Mouse (Mus musculus): ENCODE measurements around the gene Ermard. TPM values are rescaled to one million over a fixed set of nuclear protein-coding genes. Genes with fewer than 3 reads are reported as not detected.

Gene Ermard
- polyA plus RNA-seq, 1 experiment from 2014 or later: 61.2 TPM

GRCm38 (mm10) chr17:15088166-15088565 is 47.2 kb downstream of the Ermard start:
- H3K9me3 ChIP-seq (replicated peaks): no peaks in the 10 kb centered on the region
- ATAC-seq (ENCODE audit: insufficient number of reproducible peaks, low FRiP score): no peak

DNA sequence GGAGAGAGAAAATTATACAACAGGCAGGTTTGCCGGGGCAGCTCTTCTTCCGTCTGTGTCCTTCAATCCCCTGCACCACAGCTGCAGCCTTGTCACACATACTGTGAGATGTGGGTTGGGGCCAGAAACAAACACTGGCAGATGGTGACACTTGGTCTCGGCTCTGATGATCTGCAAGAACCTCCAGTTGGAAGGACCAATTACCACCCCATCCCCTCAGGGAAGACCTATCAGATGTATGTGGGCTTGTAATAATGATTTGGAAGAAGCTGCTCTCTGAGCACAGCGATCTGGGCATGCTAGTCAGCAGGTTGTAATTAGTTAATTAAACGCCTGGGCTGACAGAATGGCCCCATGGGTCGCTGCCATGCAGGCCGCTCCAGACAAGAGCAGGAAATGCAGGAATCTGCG is 47.6 kb downstream of the Ermard start:
- no peak for ATAC-seq (ENCODE audit: insufficient number of reproducible peaks, low FRiP score)
- Histone ChIP-seq H3K4me3 (no peak overlapping the region), H3K4me1 (replicated peaks) (peaks cover 20% of the 10 kb centered on the region), H3K36me3 (no peaks in the 10 kb centered on the region), H3K9ac (no peak overlapping the region), H3K9me3 (replicated peaks) (no peaks in the 10 kb centered on the region), H3K27ac (ENCODE audit: poor library complexity, severe bottlenecking) (no peak overlapping the region), H3K4me2 (no peak overlapping the region), H3K27me3 (replicated peaks) (peaks cover 11% of the 10 kb centered on the region; the same call in 1 of the 2 replicates)
- WGBS: 33% methylated on average over 8 of the region's 8 CpGs

More at GRCm38 (mm10) chr17:15088166-15088565, 47.2 kb downstream of the Ermard start:
- no peak overlapping the region for H3K9ac ChIP-seq
- H3K27ac ChIP-seq (ENCODE audit: poor library complexity, severe bottlenecking): no peak overlapping the region
- H3K4me1 ChIP-seq (replicated peaks): peaks cover 20% of the 10 kb centered on the region
- H3K27me3 ChIP-seq (replicated peaks): peaks cover 11% of the 10 kb centered on the region; the same call in 1 of the 2 replicates
- H3K4me3 ChIP-seq: no peak overlapping the region
- H3K4me2 ChIP-seq: no peak overlapping the region
- H3K36me3 ChIP-seq: no peaks in the 10 kb centered on the region
- WGBS: 37% methylated on average over 2 of the region's 2 CpGs

DNA sequence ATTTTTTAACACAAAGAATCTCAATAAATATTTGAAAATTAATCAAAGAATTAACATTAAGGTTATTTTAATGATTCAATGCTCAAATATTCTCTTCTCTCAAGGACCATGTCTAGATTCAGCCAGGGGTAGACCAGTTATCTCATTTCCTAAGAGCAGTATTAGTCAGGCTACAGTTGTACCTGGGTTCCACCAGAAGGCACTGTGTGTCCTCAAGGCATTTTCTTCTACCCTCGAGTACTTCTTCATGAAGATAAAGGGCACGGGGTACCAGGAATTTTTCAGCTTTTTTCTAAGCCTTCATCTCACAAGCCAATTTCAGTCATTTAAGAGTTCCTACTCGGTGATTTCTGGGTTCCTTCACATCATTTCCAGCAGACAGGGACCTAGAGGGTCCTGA is 50.7 kb downstream of the Ermard start:
- Histone ChIP-seq H3K36me3 (no peaks in the 10 kb centered on the region), H3K4me1 (replicated peaks) (0 out of 2 replicates have a peak, but pooled peaks cover 7% of the 10 kb centered on the region), H3K9ac (no peak overlapping the region), H3K9me3 (replicated peaks) (no peaks in the 10 kb centered on the region), H3K4me3 (no peak overlapping the region), H3K27ac (ENCODE audit: poor library complexity, severe bottlenecking) (no peak overlapping the region), H3K4me2 (no peak overlapping the region), H3K27me3 (replicated peaks) (peaks cover 7% of the 10 kb centered on the region; the same call in 1 of the 2 replicates)
- no peak for ATAC-seq (ENCODE audit: insufficient number of reproducible peaks, low FRiP score)
- WGBS: 70% methylated on average over 3 of the region's 3 CpGs

DNA sequence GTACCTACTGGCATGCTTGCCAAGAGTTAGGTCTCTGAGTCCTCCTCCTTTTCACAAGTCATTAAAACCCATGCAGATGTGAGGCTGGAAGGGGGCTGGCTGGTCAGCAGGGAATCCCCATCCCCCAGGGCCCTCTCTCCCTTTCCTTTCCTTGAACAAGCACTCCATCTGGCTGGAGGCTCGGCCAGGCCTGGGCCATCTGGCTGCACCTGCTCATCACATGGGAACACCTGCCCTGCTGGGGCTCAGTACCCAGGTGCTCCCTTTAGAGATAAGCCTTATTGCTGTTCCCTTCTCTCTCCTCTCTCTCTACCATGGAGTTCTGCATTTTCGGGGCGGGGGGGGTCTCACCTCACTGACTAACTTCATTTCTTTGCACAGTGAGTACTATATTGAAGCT is 52.5 kb downstream of the Ermard start:
- no peak for ATAC-seq (ENCODE audit: insufficient number of reproducible peaks, low FRiP score)

DNA sequence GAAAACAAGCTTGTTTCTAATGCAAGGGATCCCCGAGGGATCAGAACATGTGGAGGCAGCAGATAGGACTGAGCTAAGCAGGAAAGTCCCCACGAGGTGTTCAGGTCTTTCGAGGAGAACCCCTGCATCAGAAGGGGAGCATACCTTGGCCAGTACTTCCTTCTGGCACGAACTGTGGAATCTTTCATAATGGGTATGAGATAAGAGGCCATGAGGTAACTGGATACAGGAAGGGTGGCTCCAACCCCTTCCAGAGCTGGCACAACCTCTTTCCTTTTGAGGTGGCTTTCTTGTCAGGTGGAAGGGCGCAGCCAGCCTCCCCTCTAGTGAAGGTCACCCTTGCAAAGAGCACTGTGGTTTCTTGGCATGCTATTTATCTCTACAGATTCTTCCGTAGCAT is 55.8 kb downstream of the Ermard start:
- no peaks in the 10 kb centered on the region for H3K9me3 ChIP-seq (replicated peaks)
- peaks cover 4% of the 10 kb centered on the region; the same call in 1 of the 2 replicates for H3K27me3 ChIP-seq (replicated peaks)
- ATAC-seq (ENCODE audit: insufficient number of reproducible peaks, low FRiP score): no peak
- H3K27ac ChIP-seq (ENCODE audit: poor library complexity, severe bottlenecking): no peak overlapping the region
- H3K4me1 ChIP-seq (replicated peaks): no peaks in the 10 kb centered on the region
- H3K36me3 ChIP-seq: no peaks in the 10 kb centered on the region
- WGBS: 66% methylated on average over 6 of the region's 6 CpGs
- no peak overlapping the region for H3K4me2 ChIP-seq
- H3K9ac ChIP-seq: no peak overlapping the region
- H3K4me3 ChIP-seq: no peak overlapping the region

More for the DNA sequence above, 52.5 kb downstream of the Ermard start:
- Histone ChIP-seq H3K4me1 (replicated peaks) (no peaks in the 10 kb centered on the region), H3K9me3 (replicated peaks) (no peaks in the 10 kb centered on the region), H3K27me3 (replicated peaks) (no peaks in the 10 kb centered on the region), H3K27ac (ENCODE audit: poor library complexity, severe bottlenecking) (no peak overlapping the region), H3K9ac (no peak overlapping the region), H3K4me3 (no peak overlapping the region), H3K4me2 (no peak overlapping the region), H3K36me3 (no peaks in the 10 kb centered on the region)
- 30% methylated on average over 3 of the region's 3 CpGs for WGBS

GRCm38 (mm10) chr17:15098677-15099076 is 57.7 kb downstream of the Ermard start:
- Histone ChIP-seq H3K4me2 (no peak overlapping the region), H3K4me1 (replicated peaks) (no peaks in the 10 kb centered on the region), H3K9ac (no peak overlapping the region), H3K27ac (ENCODE audit: poor library complexity, severe bottlenecking) (no peak overlapping the region), H3K4me3 (no peak overlapping the region), H3K9me3 (replicated peaks) (no peaks in the 10 kb centered on the region), H3K36me3 (no peaks in the 10 kb centered on the region), H3K27me3 (replicated peaks) (peaks cover 4% of the 10 kb centered on the region; the same call in 1 of the 2 replicates)
- no peak for ATAC-seq (ENCODE audit: insufficient number of reproducible peaks, low FRiP score)
- 61% methylated on average over 1 of the region's 1 CpGs for WGBS

- 78% methylated on average over 4 of the region's 4 CpGs for WGBS
- H3K9me3 ChIP-seq (replicated peaks): no peaks in the 10 kb centered on the region
- no peak overlapping the region for H3K9ac ChIP-seq
- H3K36me3 ChIP-seq: no peaks in the 10 kb centered on the region
- no peak overlapping the region for H3K4me3 ChIP-seq
- H3K27me3 ChIP-seq (replicated peaks): peaks cover 4% of the 10 kb centered on the region; the same call in 1 of the 2 replicates
- ATAC-seq (ENCODE audit: insufficient number of reproducible peaks, low FRiP score): no peak
- H3K27ac ChIP-seq (ENCODE audit: poor library complexity, severe bottlenecking): no peak overlapping the region
- no peak overlapping the region for H3K4me2 ChIP-seq
- no peaks in the 10 kb centered on the region for H3K4me1 ChIP-seq (replicated peaks)
Observed at GRCm38 (mm10) chr17:15101355-15101754, 60.3 kb downstream of the Ermard start.

DNA sequence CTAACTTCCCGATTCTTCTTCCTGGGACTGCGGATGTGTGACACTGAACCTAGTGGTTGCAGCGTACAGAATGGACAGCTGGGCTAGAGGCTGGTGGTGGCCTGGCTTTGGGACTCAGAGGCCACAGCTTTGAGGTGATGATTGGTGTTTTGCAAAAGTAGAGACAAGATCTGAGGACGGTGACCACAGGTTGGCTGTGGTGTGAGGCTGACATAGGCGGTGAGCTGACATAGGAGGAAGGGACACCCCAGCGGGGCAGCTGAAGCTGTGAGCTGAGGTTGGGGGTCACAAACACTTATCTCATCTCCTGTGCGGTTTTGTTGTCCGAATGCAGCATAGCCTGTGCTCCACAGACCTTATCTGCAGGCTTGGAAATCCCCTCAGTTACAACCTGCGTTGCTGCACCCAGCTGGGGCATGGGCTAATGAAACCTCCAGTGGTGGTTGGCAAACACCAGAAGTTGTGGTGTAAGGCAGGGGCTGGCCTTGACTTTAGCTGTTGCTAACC is 66.2 kb downstream of the Ermard start:
- Histone ChIP-seq H3K4me2 (no peak overlapping the region), H3K36me3 (no peaks in the 10 kb centered on the region), H3K27ac (ENCODE audit: poor library complexity, severe bottlenecking) (no peak overlapping the region), H3K27me3 (replicated peaks) (no peaks in the 10 kb centered on the region), H3K9me3 (replicated peaks) (no peaks in the 10 kb centered on the region), H3K4me1 (replicated peaks) (peaks cover 16% of the 10 kb centered on the region), H3K9ac (no peak overlapping the region), H3K4me3 (no peak overlapping the region)
- ATAC-seq (ENCODE audit: insufficient number of reproducible peaks, low FRiP score): no peak
- WGBS: 64% methylated on average over 9 of the region's 9 CpGs

- Histone ChIP-seq H3K9me3 (replicated peaks) (no peaks in the 10 kb centered on the region), H3K27me3 (replicated peaks) (0 out of 2 replicates have a peak, but pooled peaks cover 2% of the 10 kb centered on the region), H3K4me1 (replicated peaks) (peaks cover 16% of the 10 kb centered on the region), H3K27ac (ENCODE audit: poor library complexity, severe bottlenecking) (no peak overlapping the region), H3K9ac (no peak overlapping the region), H3K4me2 (peak overlapping the region; percentile 20; the same call in 1 of the 2 replicates), H3K36me3 (no peaks in the 10 kb centered on the region), H3K4me3 (no peak overlapping the region)
- ATAC-seq (ENCODE audit: insufficient number of reproducible peaks, low FRiP score): no peak
- 52% methylated on average over 20 of the region's 20 CpGs for WGBS
Observed at GRCm38 (mm10) chr17:15108473-15109441, 67.7 kb downstream of the Ermard start.

DNA sequence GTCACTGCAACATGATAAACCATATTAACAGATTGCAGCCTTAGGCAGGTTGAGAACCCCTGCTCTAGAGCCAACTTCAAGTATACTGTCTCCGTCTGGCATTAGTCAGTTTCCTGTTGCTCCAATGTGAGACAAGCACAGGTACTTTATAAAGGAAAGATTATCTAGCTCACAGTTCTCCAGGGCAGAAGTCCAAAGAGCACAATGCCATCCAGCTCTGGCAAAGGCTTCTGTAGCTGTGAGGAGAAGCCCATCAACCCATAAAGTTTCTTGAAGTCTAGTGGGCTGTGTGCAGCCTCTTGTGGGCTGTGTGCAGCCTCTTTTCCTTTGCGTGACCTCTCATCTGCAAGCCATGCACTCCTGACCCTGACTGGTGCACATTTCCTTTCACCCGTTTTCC is 74.5 kb downstream of the Ermard start:
- ATAC-seq (ENCODE audit: insufficient number of reproducible peaks, low FRiP score): no peak
- Histone ChIP-seq H3K27ac (ENCODE audit: poor library complexity, severe bottlenecking) (no peak overlapping the region), H3K4me1 (replicated peaks) (peaks cover 6% of the 10 kb centered on the region; the same call in 1 of the 2 replicates), H3K4me3 (no peak overlapping the region), H3K27me3 (replicated peaks) (0 out of 2 replicates have a peak, but pooled peaks cover 2% of the 10 kb centered on the region), H3K4me2 (no peak overlapping the region), H3K36me3 (no peaks in the 10 kb centered on the region), H3K9ac (no peak overlapping the region), H3K9me3 (replicated peaks) (no peaks in the 10 kb centered on the region)
- WGBS: 60% methylated on average over 3 of the region's 3 CpGs

- Histone ChIP-seq H3K36me3 (no peaks in the 10 kb centered on the region), H3K27ac (ENCODE audit: poor library complexity, severe bottlenecking) (no peak overlapping the region), H3K4me1 (replicated peaks) (no peaks in the 10 kb centered on the region), H3K4me3 (no peak overlapping the region), H3K9me3 (replicated peaks) (no peaks in the 10 kb centered on the region), H3K27me3 (replicated peaks) (no peaks in the 10 kb centered on the region), H3K9ac (no peak overlapping the region), H3K4me2 (no peak overlapping the region)
- no peak for ATAC-seq (ENCODE audit: insufficient number of reproducible peaks, low FRiP score)
- WGBS: 93% methylated on average over 4 of the region's 4 CpGs
Observed at GRCm38 (mm10) chr17:15120096-15120495, 79.1 kb downstream of the Ermard start.
